Mouse (Mus musculus) C2C12 (cell line): Measurements from ENCODE around the gene Tubgcp2.

Experiments
- CTCF ChIP-seq: IDR thresholded peaks from one replicate; pipeline ENCODE4 v1.5.1; 2011; ENCODE audit not compliant: control insufficient read depth, insufficient read depth, insufficient read length
- MAX ChIP-seq: IDR thresholded peaks from one replicate; pipeline ENCODE4 v1.6.1; 2011; ENCODE audit warnings: mild to moderate bottlenecking, control low read depth
- MYOD1 ChIP-seq: IDR thresholded peaks from one replicate; pipeline ENCODE4 v1.6.1; 2011; ENCODE audit warnings: low read depth; ENCODE audit not compliant: control insufficient read depth, insufficient read length
- MYOG ChIP-seq: IDR thresholded peaks from one replicate; pipeline ENCODE4 v1.6.1; 2011; ENCODE audit not compliant: control insufficient read depth, insufficient read length; ENCODE audit errors: extremely low read depth

DNA sequence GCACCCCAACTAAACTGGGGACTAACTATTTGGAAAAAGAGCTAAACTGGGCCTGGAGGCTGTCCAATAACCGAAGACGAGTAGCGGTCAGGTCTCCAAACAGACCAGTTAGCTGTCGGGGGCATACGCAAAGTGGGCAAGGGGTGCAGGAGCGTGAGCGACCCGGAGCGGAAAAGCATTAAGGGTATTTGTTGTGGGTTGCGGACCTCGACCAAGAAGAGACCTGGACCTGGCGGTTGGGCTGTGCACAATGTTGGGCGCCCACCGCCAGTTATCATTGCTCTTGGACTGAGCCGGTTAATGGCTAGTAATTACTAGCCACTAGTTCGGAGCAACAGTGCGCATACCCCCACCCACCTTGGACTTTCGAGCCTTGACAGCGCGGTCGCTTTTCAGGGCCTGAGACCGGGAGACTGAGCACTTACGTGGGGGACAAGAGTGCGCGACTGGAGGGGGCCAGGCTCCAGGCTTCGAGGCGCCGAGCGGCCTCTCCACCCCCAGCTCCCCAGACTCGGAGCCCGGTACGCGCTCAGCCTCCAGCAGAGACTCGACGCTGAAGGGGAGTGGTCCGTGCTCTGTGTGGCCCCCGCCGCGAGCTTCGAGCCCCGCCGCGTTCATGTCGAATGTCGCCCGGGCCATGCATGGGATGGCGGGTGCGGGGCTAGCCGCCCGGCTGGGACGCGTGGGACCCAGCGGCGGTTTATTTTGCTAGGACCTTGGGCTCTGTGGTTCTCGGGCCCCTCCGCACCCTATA is 12.1 kb upstream of the Tubgcp2 start, which contains the start of gene Msx3:
- TF ChIP-seq MYOG (no peak), MYOD1 (no peak), CTCF (no peak), MAX (no peak)
